Mouse (Mus musculus): ENCODE data around the gene Gfra1.

The Gfra1 gene

DNA sequence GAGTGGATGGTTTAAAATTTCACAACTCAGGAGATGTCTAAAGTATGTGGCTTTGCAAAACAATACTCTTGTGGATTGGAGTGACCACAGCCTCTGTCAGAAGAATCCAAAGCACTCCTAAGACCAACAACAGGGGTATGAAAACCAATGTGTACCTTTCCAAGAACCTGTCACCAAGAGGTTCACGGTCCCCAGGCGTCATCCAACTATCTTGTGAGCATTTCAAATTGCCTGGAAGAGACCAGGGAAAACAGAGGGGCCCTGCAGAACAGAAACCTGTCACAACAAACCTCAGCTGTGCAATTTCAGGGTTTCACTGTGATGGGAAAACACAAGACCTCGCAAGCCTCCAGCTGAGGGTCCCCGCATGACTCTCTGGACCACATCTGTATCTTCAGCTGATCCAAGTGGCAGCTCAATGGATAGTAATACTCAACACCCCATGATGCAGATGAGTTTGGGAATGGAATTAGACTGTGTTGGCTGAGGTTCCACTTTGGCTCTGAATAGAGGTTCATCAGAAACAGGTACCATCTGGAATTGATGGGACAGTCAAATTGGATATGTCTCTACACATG, 32.7 kb downstream of the Gfra1 start:
- TF ChIP-seq GATA4 (IDR thresholded peaks at IDR 0.05; ENCODE audit: insufficient replicate concordance, low read length), result no peak

DNA sequence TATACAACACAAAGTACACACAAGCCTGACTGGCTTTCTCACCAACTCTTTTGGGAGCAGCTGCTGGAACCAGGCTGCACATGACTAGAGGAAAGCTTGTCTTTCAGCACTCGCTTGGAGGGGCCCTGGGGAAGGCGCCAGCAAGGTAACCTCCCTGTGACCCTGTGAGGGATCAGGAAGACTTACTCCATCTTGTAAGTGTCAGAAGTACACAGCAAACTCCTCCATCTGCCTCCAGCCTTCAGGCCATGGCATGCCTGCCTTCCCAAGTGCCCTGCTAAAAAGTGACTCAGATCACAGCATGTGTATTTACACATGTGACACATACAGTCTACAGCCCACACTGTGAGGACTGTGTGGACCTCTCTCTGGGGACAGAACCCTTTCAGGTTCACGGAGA, 36.0 kb downstream of the Gfra1 start:
- no peak for TF ChIP-seq GATA4 (IDR thresholded peaks at IDR 0.05; ENCODE audit: insufficient replicate concordance, low read length)

- TF ChIP-seq GATA4 (IDR thresholded peaks at IDR 0.05; ENCODE audit: insufficient replicate concordance, low read length), result no peak
Measured at GRCm38 (mm10) chr19:58419278-58419677, 36.4 kb downstream of the Gfra1 start.

DNA sequence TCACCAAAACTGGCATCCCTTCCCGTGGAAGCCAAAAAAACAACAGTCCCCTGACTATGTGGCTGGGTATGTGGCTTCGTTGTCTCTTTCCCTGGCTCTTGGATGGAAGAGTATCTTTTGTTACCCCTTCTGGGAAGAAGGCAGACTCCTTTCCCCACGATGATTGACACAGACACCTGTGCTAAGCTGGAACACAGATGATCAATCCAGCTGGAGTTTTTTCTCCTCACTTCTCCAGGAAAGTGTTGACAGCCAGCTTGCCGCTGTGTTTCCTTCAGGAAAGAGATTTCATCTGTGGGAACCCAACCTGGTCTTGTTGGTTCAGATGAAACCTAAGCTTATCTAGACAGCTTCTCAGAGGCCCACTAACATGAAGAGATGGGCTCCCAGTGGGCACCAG, 40.5 kb downstream of the Gfra1 start:
- TF ChIP-seq GATA4 (IDR thresholded peaks at IDR 0.05; ENCODE audit: insufficient replicate concordance, low read length), result no peak

DNA sequence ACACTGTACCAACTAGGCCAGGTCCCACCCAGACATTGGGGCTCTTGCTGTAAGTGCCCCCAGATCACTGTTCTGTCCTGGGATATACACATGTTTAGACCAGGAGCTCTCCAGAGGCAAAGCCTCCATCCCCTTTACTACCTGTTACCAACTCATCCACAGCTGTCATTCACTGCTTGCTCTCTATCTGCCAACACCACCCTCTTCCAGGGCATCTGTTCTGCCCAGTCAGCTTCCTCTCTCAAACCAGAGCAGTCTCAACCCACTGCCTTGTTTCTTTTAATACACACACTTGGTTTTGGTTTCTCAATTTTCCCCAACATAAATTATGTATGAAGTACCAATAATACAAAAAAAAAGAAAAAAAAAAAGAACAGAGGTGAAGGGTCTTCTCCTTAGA, 41.0 kb downstream of the Gfra1 start:
- TF ChIP-seq GATA4 (IDR thresholded peaks at IDR 0.05; ENCODE audit: insufficient replicate concordance, low read length), result no peak

DNA sequence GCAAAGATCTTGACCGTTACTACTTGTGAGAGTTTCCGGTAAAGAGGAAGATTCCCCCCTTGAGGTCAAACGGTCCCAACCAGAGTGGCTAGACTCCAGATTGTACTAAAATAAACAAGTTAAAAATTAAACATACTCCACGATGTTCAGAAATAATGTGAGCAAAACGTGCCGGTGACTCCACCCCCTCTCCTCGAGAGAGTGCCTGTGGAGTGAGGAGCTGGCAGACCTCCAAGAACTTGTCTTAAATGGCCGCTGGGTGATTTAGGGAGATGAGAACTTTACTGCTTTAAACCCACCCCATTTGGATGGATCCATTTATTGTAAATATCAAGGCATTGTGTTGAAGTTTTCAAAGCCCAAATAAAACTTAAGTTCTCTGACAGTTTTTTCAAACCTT, 42.4 kb downstream of the Gfra1 start:
- no peak for TF ChIP-seq GATA4 (IDR thresholded peaks at IDR 0.05; ENCODE audit: insufficient replicate concordance, low read length)

DNA sequence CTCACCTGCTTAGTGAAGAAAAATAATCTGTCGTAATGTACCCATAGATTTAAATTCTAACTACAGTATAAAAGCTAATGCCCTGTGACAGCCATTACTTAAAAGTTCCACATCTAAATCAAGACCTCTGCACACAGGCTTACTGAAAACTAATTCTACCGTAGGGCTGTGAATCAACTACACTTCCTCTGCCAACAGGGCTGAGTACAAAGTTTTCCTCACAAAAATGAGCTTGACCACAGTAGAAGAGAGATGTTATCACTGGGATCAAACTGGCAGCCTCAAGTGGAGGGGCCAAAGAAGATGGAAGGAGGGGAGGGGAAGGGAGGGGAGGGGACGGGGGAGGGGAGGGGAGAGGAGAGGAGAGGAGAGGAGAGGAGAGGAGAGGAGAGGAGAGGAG, 42.9 kb downstream of the Gfra1 start:
- no peak for TF ChIP-seq GATA4 (IDR thresholded peaks at IDR 0.05; ENCODE audit: insufficient replicate concordance, low read length)

DNA sequence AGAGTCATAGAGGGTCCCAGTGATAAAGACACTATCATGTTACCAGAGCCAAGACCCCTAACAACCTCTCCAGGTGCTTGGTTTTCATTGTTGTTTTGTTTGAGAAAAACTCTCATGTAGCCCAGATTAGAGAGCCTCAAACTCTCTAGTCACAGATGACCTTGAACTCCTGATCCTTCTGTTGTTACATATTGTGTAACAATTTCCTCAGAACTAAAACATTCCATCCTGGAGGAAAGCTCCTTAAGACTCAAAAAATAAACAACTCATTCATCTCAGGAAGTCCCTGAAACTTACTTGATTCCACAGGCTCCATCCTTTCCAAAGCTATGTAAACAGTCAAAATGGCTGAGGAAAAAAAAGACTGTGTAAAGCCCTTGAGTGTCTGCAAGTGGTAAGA, 49.0 kb downstream of the Gfra1 start:
- TF ChIP-seq GATA4 (IDR thresholded peaks at IDR 0.05; ENCODE audit: insufficient replicate concordance, low read length), result no peak

DNA sequence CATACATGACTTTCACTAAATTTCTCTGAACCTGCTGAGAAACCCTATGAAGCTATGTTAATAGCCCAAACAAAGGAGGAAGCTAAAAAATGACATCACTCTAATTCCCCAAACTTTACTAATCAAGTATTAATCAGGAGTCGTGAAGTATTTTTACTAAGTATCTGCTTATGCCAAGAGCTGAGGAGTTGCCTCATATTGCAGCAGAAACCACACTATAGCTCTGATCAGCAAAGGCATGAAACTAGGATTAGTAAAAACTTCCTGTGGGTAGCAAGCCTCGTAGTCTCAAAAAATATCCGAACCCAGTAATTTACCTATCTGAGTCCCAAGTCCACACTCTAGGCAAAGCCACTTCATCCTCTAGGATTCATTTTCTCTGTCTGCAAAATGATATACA, 55.5 kb downstream of the Gfra1 start:
- TF ChIP-seq GATA4 (IDR thresholded peaks at IDR 0.05; ENCODE audit: insufficient replicate concordance, low read length), result no peak

DNA sequence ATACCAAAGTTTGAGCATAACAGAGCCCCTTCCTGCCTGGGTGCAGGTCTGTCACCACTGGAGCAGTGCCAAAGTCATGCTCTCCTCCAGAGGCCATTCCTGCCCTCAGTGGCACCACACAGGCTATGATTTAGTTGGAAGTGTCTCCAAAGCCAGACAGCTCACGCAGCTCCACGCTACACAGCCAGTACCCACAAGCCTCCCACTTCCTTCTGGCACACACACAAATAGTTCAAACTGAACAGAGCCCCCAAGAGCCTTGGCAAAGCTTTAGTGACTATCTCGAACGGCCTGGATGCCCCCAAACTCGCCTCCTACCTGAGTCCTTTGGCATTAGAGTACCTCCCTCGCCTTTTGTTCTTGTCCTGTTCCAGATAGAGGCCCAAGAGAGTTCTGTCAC, 56.5 kb downstream of the Gfra1 start:
- no peak for TF ChIP-seq GATA4 (IDR thresholded peaks at IDR 0.05; ENCODE audit: insufficient replicate concordance, low read length)

- no peak for TF ChIP-seq GATA4 (IDR thresholded peaks at IDR 0.05; ENCODE audit: insufficient replicate concordance, low read length)
Measured at GRCm38 (mm10) chr19:58396604-58396984, 59.1 kb downstream of the Gfra1 start.

DNA sequence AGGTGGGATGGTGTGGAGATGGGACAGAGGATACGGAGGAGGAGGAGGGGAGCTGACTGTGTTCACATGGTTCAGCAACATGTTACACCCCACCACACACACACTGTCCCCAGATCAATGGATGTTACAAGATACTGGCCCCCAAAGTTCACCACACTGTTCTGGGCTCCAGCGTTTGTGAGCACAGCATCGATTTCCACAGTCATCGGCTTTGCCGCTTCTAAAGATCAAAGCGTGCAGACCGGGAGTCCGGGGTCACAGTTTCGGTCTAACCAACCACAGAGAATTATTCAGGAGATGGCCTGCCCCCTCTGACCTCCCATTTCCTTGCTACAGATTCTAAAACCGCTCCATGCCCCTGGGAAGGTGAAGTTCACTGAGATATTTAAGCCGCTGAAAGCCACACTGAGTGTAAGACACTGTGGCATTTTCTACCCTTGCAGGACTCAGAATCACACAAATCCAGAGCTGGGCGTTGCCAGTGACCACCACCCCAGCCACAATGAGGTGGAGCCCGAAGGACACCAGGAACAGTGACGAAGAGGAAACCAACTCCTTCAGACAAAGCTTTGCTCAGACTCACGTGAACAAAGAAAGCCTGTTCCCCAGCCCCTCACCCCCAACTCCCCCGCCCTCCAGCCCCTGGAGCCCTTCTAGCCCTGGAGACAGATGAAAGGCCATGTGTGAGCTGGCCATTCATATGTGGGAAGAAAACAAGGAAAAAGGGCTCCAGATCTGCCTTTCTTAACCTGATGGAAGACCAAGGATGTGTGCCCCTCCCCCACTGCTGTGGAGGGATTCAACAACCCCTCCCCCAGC, 59.7 kb downstream of the Gfra1 start:
- TF ChIP-seq GATA4 (IDR thresholded peaks at IDR 0.05; ENCODE audit: insufficient replicate concordance, low read length), result peak; percentile 90; the same call in 1 of the 2 replicates

GRCm38 (mm10) chr19:58393121-58393520, 62.6 kb downstream of the Gfra1 start:
- no peak for TF ChIP-seq GATA4 (IDR thresholded peaks at IDR 0.05; ENCODE audit: insufficient replicate concordance, low read length)

- TF ChIP-seq GATA4 (IDR thresholded peaks at IDR 0.05; ENCODE audit: insufficient replicate concordance, low read length), result no peak
Measured at GRCm38 (mm10) chr19:58391796-58392195, 63.9 kb downstream of the Gfra1 start.

GRCm38 (mm10) chr19:58389466-58389865, 66.2 kb downstream of the Gfra1 start:
- no peak for TF ChIP-seq GATA4 (IDR thresholded peaks at IDR 0.05; ENCODE audit: insufficient replicate concordance, low read length)

- TF ChIP-seq GATA4 (IDR thresholded peaks at IDR 0.05; ENCODE audit: insufficient replicate concordance, low read length), result no peak
Measured at GRCm38 (mm10) chr19:58388851-58389447, 66.8 kb downstream of the Gfra1 start.
